Mouse (Mus musculus): ENCODE results near the gene Arx. TPM values are rescaled to one million over a fixed set of nuclear protein-coding genes. Genes with fewer than 3 reads are reported as not detected.

Gene Arx
- polyA plus RNA-seq, 1 experiment from 2014 or later: 3.7 TPM

DNA sequence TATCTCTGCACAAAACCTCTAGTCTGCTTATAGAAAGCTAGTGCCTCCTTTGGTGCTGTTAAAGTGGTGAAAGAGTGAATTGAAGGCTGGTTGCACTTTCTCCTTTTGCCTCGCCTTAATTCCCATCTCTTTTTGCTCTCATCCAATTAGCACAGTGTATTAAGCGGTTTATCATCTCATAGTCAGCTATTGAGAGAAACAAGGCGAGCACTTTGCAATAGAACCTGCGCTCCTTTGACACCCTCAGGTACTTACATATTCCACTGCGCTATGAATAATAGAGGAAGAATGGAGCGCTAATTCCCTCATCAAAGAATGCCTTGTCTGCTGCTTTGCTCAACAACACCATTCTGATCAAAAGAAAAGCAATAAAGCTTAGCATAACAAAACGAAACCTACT is 15.6 kb downstream of the Arx start:
- no peak overlapping the region for H3K4me3 ChIP-seq (ENCODE audit: low read depth, low read length)
- no peak overlapping the region for H3K27ac ChIP-seq (ENCODE audit: low read length)
- H3K36me3 ChIP-seq (ENCODE audit: control insufficient read depth, insufficient read depth, low read length): no peaks in the 10 kb centered on the region
- no peak overlapping the region for H3K4me2 ChIP-seq (ENCODE audit: low read length)
- no peaks in the 10 kb centered on the region; the same call in 1 of the 2 replicates for H3K4me1 ChIP-seq (ENCODE audit: control insufficient read depth, insufficient read depth, low read length)
- no peak for ATAC-seq
- H3K27me3 ChIP-seq (ENCODE audit: control insufficient read depth, insufficient read depth, low read depth, low read length): peaks cover 25% of the 10 kb centered on the region
- no peak overlapping the region for H3K9ac ChIP-seq (ENCODE audit: low read depth, low read length)
- 14% methylated on average over 7 of the region's 7 CpGs for WGBS
- H3K9me3 ChIP-seq (replicated peaks; ENCODE audit: control insufficient read depth, low read length, poor library complexity, severe bottlenecking): no peaks in the 10 kb centered on the region

GRCm38 (mm10) chrX:93305780-93306179 is 19.5 kb downstream of the Arx start:
- Histone ChIP-seq H3K9me3 (replicated peaks; ENCODE audit: control insufficient read depth, low read length, poor library complexity, severe bottlenecking) (no peaks in the 10 kb centered on the region), H3K27me3 (ENCODE audit: control insufficient read depth, insufficient read depth, low read depth, low read length) (peaks cover 14% of the 10 kb centered on the region), H3K4me3 (ENCODE audit: low read depth, low read length) (no peak overlapping the region), H3K36me3 (ENCODE audit: control insufficient read depth, insufficient read depth, low read length) (no peaks in the 10 kb centered on the region), H3K9ac (ENCODE audit: low read depth, low read length) (no peak overlapping the region), H3K4me1 (ENCODE audit: control insufficient read depth, insufficient read depth, low read length) (no peaks in the 10 kb centered on the region; the same call in 1 of the 2 replicates), H3K27ac (ENCODE audit: low read length) (no peak overlapping the region), H3K4me2 (ENCODE audit: low read length) (no peak overlapping the region)
- 89% methylated on average over 7 of the region's 7 CpGs for WGBS
- no peak for ATAC-seq

DNA sequence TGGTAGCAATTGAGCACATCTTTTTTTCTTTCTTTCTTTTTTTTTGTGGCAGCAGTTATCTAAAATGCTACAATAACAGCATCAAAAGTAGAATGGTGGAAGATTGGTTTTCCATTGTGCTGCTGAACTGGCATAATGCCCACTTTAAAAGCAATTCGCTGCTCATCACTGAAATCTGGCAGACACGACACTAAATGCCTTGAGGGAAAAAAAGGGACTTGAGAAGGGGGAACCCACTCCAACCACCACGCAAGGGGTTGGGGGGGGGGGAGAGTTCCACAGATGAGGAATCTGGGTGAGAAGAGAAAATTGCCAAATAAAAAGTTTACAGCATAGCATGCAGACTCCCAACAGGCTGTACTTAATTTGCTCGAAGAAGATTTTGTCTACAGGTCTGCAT is 31.3 kb downstream of the Arx start:
- Histone ChIP-seq H3K27me3 (ENCODE audit: control insufficient read depth, insufficient read depth, low read depth, low read length) (no peaks in the 10 kb centered on the region), H3K36me3 (ENCODE audit: control insufficient read depth, insufficient read depth, low read length) (no peaks in the 10 kb centered on the region), H3K4me1 (ENCODE audit: control insufficient read depth, insufficient read depth, low read length) (no peaks in the 10 kb centered on the region), H3K27ac (ENCODE audit: low read length) (no peak overlapping the region), H3K9ac (ENCODE audit: low read depth, low read length) (no peak overlapping the region), H3K4me2 (ENCODE audit: low read length) (no peak overlapping the region), H3K4me3 (ENCODE audit: low read depth, low read length) (no peak overlapping the region), H3K9me3 (replicated peaks; ENCODE audit: control insufficient read depth, low read length, poor library complexity, severe bottlenecking) (no peaks in the 10 kb centered on the region)
- 48% methylated on average over 4 of the region's 4 CpGs for WGBS
- ATAC-seq: no peak

GRCm38 (mm10) chrX:93319979-93320378 is 33.7 kb downstream of the Arx start:
- Histone ChIP-seq H3K9ac (ENCODE audit: low read depth, low read length) (no peak overlapping the region), H3K4me3 (ENCODE audit: low read depth, low read length) (no peak overlapping the region), H3K27me3 (ENCODE audit: control insufficient read depth, insufficient read depth, low read depth, low read length) (no peaks in the 10 kb centered on the region), H3K27ac (ENCODE audit: low read length) (no peak overlapping the region), H3K36me3 (ENCODE audit: control insufficient read depth, insufficient read depth, low read length) (no peaks in the 10 kb centered on the region), H3K4me1 (ENCODE audit: control insufficient read depth, insufficient read depth, low read length) (no peaks in the 10 kb centered on the region), H3K4me2 (ENCODE audit: low read length) (no peak overlapping the region), H3K9me3 (replicated peaks; ENCODE audit: control insufficient read depth, low read length, poor library complexity, severe bottlenecking) (no peaks in the 10 kb centered on the region)
- WGBS: 88% methylated on average over 2 of the region's 2 CpGs
- ATAC-seq: no peak

- Histone ChIP-seq H3K4me3 (ENCODE audit: low read depth, low read length) (no peak overlapping the region), H3K27ac (ENCODE audit: low read length) (no peak overlapping the region), H3K36me3 (ENCODE audit: control insufficient read depth, insufficient read depth, low read length) (no peaks in the 10 kb centered on the region), H3K27me3 (ENCODE audit: control insufficient read depth, insufficient read depth, low read depth, low read length) (no peaks in the 10 kb centered on the region), H3K9ac (ENCODE audit: low read depth, low read length) (no peak overlapping the region), H3K9me3 (replicated peaks; ENCODE audit: control insufficient read depth, low read length, poor library complexity, severe bottlenecking) (no peaks in the 10 kb centered on the region), H3K4me1 (ENCODE audit: control insufficient read depth, insufficient read depth, low read length) (no peaks in the 10 kb centered on the region), H3K4me2 (ENCODE audit: low read length) (no peak overlapping the region)
- WGBS: 83% methylated on average over 1 of the region's 1 CpGs
- ATAC-seq: no peak
These were observed 35.1 kb downstream of the Arx start for GRCm38 (mm10) chrX:93321336-93321735.

Data from midbrain, embryonic 16.5 days (tissue).